ENCODE assay signal across 17 mouse cellular contexts in genomic region chr7:137925656-137926055, GRCm38 (mm10).
DNase-seq lines count a peak whose midpoint lies in the region; ATAC-seq lines count a peak whose summit lies in the region.
"Had no signal": no experiment of that assay in that cellular context is flagged by ENCODE, and none has a peak within 500 bp of the region (broad histone marks: within the 10 kb centered on the region; RNA-seq: fewer than 3 reads in every experiment).

No protein-coding gene starts in this region.

- H3K9me3 ChIP-seq in heart, embryonic 16.5 days (replicated peaks; ENCODE audit: control insufficient read depth, low read length): no peaks in the 10 kb centered on the region
- H3K9me3 ChIP-seq: embryonic facial prominence, embryonic 13.5 days; embryonic facial prominence, embryonic 15.5 days; forebrain, embryonic 10.5 days; forebrain, embryonic 12.5 days had no signal

- H3K4me1 ChIP-seq in heart, embryonic 16.5 days (ENCODE audit: control insufficient read depth, insufficient read depth, low read length): peaks cover 17% of the 10 kb centered on the region
- H3K4me1 ChIP-seq: forebrain, embryonic 10.5 days had no signal

- intact Hi-C loops in heart, postnatal 14 days (cut with DNase I): no loop called here

- H3K4me2 ChIP-seq in heart, embryonic 16.5 days (ENCODE audit: low read depth, low read length): no peak overlapping the region
- H3K4me2 ChIP-seq: embryonic facial prominence, embryonic 13.5 days; embryonic facial prominence, embryonic 15.5 days; forebrain, embryonic 12.5 days had no signal

- H3K27me3 ChIP-seq in heart, embryonic 16.5 days (ENCODE audit: control insufficient read depth, insufficient read depth, low read length): no peaks in the 10 kb centered on the region
- H3K27me3 ChIP-seq: embryonic facial prominence, embryonic 13.5 days; forebrain, embryonic 12.5 days had no signal

- no peak overlapping the region for H3K9ac ChIP-seq in heart, embryonic 16.5 days (ENCODE audit: low read length)
- H3K9ac ChIP-seq: embryonic facial prominence, embryonic 13.5 days; embryonic facial prominence, embryonic 15.5 days; forebrain, embryonic 12.5 days had no signal

- H3K4me3 ChIP-seq in heart, embryonic 16.5 days (ENCODE audit: low read length): no peak overlapping the region
- H3K4me3 ChIP-seq: embryonic facial prominence, embryonic 13.5 days; embryonic facial prominence, embryonic 15.5 days; erythroblast, embryonic 14.5 days; forebrain, embryonic 10.5 days; forebrain, embryonic 12.5 days had no signal

- H3K36me3 ChIP-seq in heart, embryonic 16.5 days (ENCODE audit: control insufficient read depth, insufficient read depth): no peaks in the 10 kb centered on the region
- H3K36me3 ChIP-seq: embryonic facial prominence, embryonic 13.5 days; embryonic facial prominence, embryonic 15.5 days; forebrain, embryonic 10.5 days; forebrain, embryonic 12.5 days had no signal

- DNase-seq in cerebellum, postnatal 14 days: peak; percentile 35 to 52
- DNase-seq in cerebellum, adult 9-10 months: no peak
- no peak for DNase-seq in heart, postnatal 14 days
- DNase-seq: adrenal gland, adult 2 months; adrenal gland, postnatal 10 days; adrenal gland, postnatal 25 days; cerebellum, adult 11-12 months; cerebellum, adult 2 months; cerebellum, adult 9-11 months; cerebellum, postnatal 36 days; embryo, embryonic 11 days had no signal

- no peak overlapping the region for H3K27ac ChIP-seq in heart, embryonic 16.5 days (ENCODE audit: low read length)
- H3K27ac ChIP-seq: embryonic facial prominence, embryonic 13.5 days; embryonic facial prominence, embryonic 15.5 days; forebrain, embryonic 10.5 days; forebrain, embryonic 12.5 days had no signal

- 0 out of 2 replicates have a peak, but pooled peaks have one; percentile 30 for ATAC-seq in heart, embryonic 16.5 days (replicated peaks; ENCODE audit: extremely low read depth, insufficient read depth, low FRiP score)

- 43% methylated on average over 3 of the region's 3 CpGs for WGBS in heart, embryonic 16.5 days

Comparison
In these comparisons a context has a peak if more than half of its experiments do, and no peak if none do; other contexts are left out.
1. DNase-seq: peak in cerebellum, postnatal 14 days (2 of 2); none in cerebellum, adult 9-10 months (single experiment) and heart, postnatal 14 days (0 of 2).